Mouse (Mus musculus): ENCODE data around the gene Nek7.

The Nek7 gene

GRCm38 (mm10) chr1:138507014-138507413 is 112.9 kb downstream of the Nek7 start:
- DNase-seq = peak; percentile 80

GRCm38 (mm10) chr1:138504228-138504627 is 115.7 kb downstream of the Nek7 start:
- DNase-seq = no peak

GRCm38 (mm10) chr1:138500691-138501090 is 119.2 kb downstream of the Nek7 start:
- no peak for DNase-seq

- DNase-seq = no peak
Measured at GRCm38 (mm10) chr1:138500155-138500554, 119.8 kb downstream of the Nek7 start.

- DNase-seq = no peak
Measured at GRCm38 (mm10) chr1:138499461-138499860, 120.5 kb downstream of the Nek7 start.

- no peak for DNase-seq
Measured at GRCm38 (mm10) chr1:138491382-138492097, 128.4 kb downstream of the Nek7 start.

GRCm38 (mm10) chr1:138487569-138487968 is 132.4 kb downstream of the Nek7 start:
- peak; percentile 54 for DNase-seq

- no peak for DNase-seq
Measured at GRCm38 (mm10) chr1:138480694-138481093, 139.2 kb downstream of the Nek7 start.

- DNase-seq = no peak
Measured at GRCm38 (mm10) chr1:138465352-138465751, 154.6 kb downstream of the Nek7 start.

GRCm38 (mm10) chr1:138461425-138461824 is 158.5 kb downstream of the Nek7 start:
- DNase-seq = no peak

- DNase-seq = no peak
Measured at GRCm38 (mm10) chr1:138449476-138449851, 170.5 kb downstream of the Nek7 start.

GRCm38 (mm10) chr1:138448635-138449475 is 171.1 kb downstream of the Nek7 start:
- no peak for DNase-seq

- no peak for DNase-seq
Measured at GRCm38 (mm10) chr1:138446846-138447245, 173.1 kb downstream of the Nek7 start.

All from kidney, adult 9 months (tissue).